Mouse (Mus musculus): ENCODE measurements around the gene Hmg20b.

DNA sequence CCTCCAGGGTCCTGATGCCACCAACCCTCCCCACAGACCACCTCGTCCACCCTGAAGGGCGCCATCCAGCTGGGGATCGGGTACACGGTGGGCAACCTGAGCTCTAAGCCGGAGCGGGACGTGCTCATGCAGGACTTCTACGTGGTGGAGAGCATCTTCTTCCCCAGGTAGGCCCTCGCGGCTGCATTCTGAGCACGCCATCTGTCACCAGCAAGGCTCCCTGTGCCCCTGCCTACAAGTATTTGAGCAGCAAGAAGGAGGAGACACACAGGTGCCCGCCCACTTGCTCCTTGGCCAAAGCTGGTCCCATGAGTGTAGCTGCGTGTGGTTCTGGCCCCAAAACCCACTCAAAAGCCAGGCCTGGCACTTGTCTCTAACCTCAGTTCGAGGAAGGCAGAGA is 44.6 kb downstream of the Hmg20b start:
- TF ChIP-seq CTCF (IDR thresholded peaks at IDR 0.05; ENCODE audit: low read depth, low read length), result no peak
- no peak for TF ChIP-seq POLR2A (IDR thresholded peaks at IDR 0.05; ENCODE audit: insufficient read depth, low read length)
- no peak for TF ChIP-seq EP300 (IDR thresholded peaks at IDR 0.05; ENCODE audit: insufficient read depth, low read depth, low read length)

All from ES-Bruce4 (cell line).